Mouse (Mus musculus): Measurements from ENCODE around the gene Asphd2.
A peak's percentile ranks its signal among the peaks of the same experiment; 100 is the strongest.

Gene Asphd2

DNA sequence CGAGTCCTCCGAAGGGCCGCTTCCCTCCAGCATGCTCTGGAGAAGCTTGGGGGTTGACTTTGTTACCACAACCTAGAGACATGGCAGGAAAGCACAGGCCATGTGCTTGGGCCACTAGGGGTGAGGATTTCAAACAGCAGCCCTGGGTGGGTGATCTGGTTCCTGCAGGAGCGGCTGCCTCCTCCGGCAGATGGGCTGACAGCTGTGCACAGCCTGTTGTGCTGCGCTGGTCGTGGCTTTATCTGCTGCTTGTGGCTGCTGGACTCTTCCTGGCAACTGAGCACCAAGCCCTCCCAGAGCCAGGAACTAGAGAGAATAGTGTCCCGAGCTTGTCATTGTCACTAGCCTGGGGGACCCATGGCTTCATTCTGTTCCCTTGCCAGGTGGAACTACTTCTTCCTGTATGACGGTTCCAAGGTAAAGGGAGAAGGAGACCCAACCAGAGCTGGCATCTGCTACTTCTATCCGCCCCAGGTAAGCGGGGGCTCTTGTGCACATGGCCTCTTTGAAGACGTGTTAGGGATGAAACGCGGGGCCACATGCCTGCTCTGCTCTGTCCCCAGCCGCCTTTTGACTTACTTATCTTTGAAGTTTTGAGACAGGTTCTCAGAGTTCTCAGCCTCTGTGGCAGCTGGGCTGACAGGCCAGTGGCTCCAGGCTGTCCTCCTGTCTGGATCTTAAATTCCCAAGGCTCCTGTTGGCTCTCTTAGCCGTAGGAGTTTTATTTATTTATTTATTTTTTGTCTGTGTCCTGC, 48.3 kb downstream of the Asphd2 start:
- no peak for DNase-seq

DNA sequence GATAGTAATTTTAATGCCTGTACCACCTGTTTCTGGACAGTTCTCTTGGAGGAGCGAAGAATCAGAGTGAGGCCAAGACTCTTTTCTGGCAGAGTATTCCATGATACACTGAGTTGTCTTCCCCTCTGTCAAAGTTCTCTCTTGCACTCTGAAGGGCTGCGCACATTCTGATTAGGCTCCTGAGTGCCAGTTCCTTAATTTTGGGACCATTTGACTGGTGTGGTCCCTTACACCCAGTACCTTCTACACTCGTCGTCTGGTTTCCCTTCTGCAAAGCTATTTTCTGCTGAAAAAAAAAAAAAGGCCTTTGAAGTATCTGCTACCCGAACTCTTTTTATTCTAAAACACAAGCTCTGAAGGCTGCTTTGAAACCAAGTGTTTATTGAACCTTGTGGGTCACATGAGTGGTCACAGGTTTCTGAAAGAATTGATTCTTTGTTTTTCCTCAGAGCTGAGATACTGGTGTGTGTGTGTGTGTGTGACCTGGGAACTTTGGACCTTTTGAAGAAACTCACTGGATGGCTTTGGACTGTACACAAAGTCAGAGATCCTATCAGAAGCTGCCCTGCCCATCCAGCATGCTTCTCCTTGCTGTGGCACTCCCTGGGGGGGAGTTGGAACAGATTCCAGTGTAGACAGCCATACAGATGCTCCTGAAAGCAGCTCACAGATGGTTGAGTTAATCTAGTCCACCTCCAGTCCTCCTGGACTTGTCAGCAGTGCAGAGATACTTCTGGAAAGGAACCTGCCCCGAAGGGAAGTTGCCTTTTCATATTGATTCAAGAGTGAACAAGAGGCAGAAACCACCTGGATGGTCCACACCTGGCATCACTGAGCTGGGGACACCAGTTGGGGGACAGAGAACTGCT, 50.3 kb downstream of the Asphd2 start:
- peak; percentile 34 to 69 for DNase-seq

- DNase-seq: no peak
Observed at GRCm38 (mm10) chr5:112343205-112343595, 51.5 kb downstream of the Asphd2 start.

- DNase-seq: peak; percentile 85 to 91
Observed at GRCm38 (mm10) chr5:112342463-112343204, 52.0 kb downstream of the Asphd2 start, which contains the start of the genes Srrd and Hps4. Gene Srrd, minus strand, starts transcription at chr5:112343040. Gene Hps4, plus strand, starts transcription at chr5:112343083.

DNA sequence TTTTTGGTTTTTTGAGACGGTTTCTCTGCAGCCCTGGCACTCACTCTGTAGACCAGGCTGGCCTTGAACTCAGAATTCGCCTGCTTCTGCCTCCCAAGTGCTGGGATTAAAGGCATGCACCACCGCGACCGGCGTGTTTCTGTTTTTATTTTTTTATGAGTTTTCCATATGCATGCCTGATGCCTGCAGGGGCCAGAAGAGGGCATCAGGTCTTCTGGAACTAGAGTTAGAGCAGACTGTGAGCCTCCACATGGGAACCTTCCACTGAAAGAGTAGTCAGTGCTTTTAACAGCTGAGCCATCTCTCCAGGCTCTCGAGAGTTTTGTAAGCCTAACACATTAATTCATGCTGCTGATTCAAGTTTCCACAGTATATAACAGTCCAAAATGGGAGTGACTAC, 55.5 kb downstream of the Asphd2 start:
- DNase-seq: no peak

DNA sequence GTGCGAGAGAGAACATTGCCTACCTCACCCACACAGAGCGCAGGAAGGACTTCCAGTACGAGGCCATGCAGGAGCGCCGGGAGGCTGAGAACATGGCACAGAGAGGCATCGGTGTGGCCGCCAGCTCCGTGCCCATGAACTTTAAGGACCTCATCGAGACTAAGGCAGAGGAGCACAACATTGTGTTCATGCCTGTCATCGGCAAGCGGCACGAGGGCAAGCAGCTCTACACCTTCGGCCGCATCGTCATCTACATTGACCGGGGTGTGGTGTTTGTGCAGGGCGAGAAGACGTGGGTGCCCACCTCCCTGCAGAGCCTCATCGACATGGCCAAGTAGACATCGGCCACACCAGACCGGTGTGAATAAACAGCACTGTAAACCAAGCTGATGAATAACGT, 57.7 kb downstream of the Asphd2 start:
- no peak for DNase-seq

GRCm38 (mm10) chr5:112335473-112335872, 59.2 kb downstream of the Asphd2 start:
- DNase-seq: peak; percentile 68 to 71

All from kidney, postnatal 25 days (tissue).